27 mouse cellular contexts compared by ENCODE assay signal in genomic region chr11:89204948-89205545, GRCm38 (mm10).
DNase-seq lines count a peak whose midpoint lies in the region; ATAC-seq lines count a peak whose summit lies in the region.
"Had no signal": no experiment of that assay in that cellular context is flagged by ENCODE, and none has a peak within 500 bp of the region (broad histone marks: within the 10 kb centered on the region; RNA-seq: fewer than 3 reads in every experiment).

No protein-coding gene starts in this region.

- 76% methylated on average over 7 of the region's 7 CpGs for WGBS in forebrain, embryonic 11.5 days

- H3K9ac ChIP-seq in forebrain, embryonic 11.5 days (ENCODE audit: low read length), result no peak overlapping the region
- H3K9ac ChIP-seq: forebrain, postnatal 0 days; heart, embryonic 12.5 days; heart, embryonic 15.5 days; hindbrain, embryonic 14.5 days had no signal

- H3K4me3 ChIP-seq in forebrain, embryonic 11.5 days (ENCODE audit: low read depth, low read length), result no peak overlapping the region
- H3K4me3 ChIP-seq: forebrain, embryonic 10.5 days; gastrocnemius, adult 2 months; heart, embryonic 12.5 days; heart, embryonic 15.5 days had no signal

- intact Hi-C loops in left cerebral cortex, postnatal 10 days (cut with DNase I), result no loop called here

- 0 out of 2 replicates have a peak, but pooled peaks have one; percentile 18 for ATAC-seq in common myeloid progenitor, adult 5-6 weeks (replicated peaks; ENCODE audit: low read depth, poor library complexity, severe bottlenecking)
- no peak for ATAC-seq in forebrain, embryonic 11.5 days (replicated peaks; ENCODE audit: low FRiP score)
- ATAC-seq: activated CD4-positive, CD25-positive, alpha-beta regulatory T cell, adult 4 months; forebrain, embryonic 14.5 days; forebrain, postnatal 0 days; hindbrain, postnatal 0 days; inflammation-experienced regulatory T-cells, adult 6 months; intestine, embryonic 16.5 days had no signal

- no peaks in the 10 kb centered on the region for H3K9me3 ChIP-seq in forebrain, embryonic 11.5 days (ENCODE audit: control insufficient read depth, low read length)
- H3K9me3 ChIP-seq: forebrain, embryonic 10.5 days; heart, embryonic 12.5 days; heart, embryonic 15.5 days had no signal

- no peaks in the 10 kb centered on the region for H3K27me3 ChIP-seq in forebrain, embryonic 11.5 days (ENCODE audit: control insufficient read depth, insufficient read depth, low read length)
- H3K27me3 ChIP-seq: heart, embryonic 12.5 days; heart, embryonic 15.5 days had no signal

- H3K4me2 ChIP-seq in forebrain, embryonic 11.5 days (ENCODE audit: low read depth, low read length, severe bottlenecking), result no peak overlapping the region
- H3K4me2 ChIP-seq: heart, embryonic 12.5 days; heart, embryonic 15.5 days; hindbrain, embryonic 14.5 days had no signal

- no peak overlapping the region for H3K27ac ChIP-seq in forebrain, embryonic 11.5 days (ENCODE audit: low read depth, low read length)
- H3K27ac ChIP-seq: forebrain, embryonic 10.5 days; gastrocnemius, adult 2 months; heart, embryonic 15.5 days; hindbrain, embryonic 14.5 days; hindbrain, postnatal 0 days had no signal

- H3K4me1 ChIP-seq in forebrain, embryonic 11.5 days (replicated peaks; ENCODE audit: control insufficient read depth, insufficient read depth, low read length), result 0 out of 2 replicates have a peak, but pooled peaks cover 6% of the 10 kb centered on the region
- H3K4me1 ChIP-seq: heart, embryonic 15.5 days had no signal

- DNase-seq in heart, adult 11 months, result peak; percentile 54
- DNase-seq in heart, adult 9 months (ENCODE audit: low spot score in 2 of 2), result no peak
- DNase-seq in A20 (ENCODE audit: low read depth, low spot score), result peak; percentile 90
- no peak for DNase-seq in forebrain, embryonic 11.5 days (ENCODE audit: low spot score)
- no peak for DNase-seq in left cerebral cortex, postnatal 10 days (ENCODE audit: extremely low spot score in 1 of 2, low spot score in 2 of 2)
- DNase-seq: adrenal gland, adult 8-10 months; adrenal gland, postnatal 25 days; B cell, adult 2 months; cerebellum, adult 11-12 months; cerebellum, adult 8-10 months; cerebellum, postnatal 10 days; cerebellum, postnatal 36 days; forebrain, postnatal 0 days; gastrocnemius, adult 2 months; gastrocnemius, postnatal 14 days; heart, postnatal 14 days; heart, postnatal 4 days had no signal

- no peaks in the 10 kb centered on the region for H3K36me3 ChIP-seq in forebrain, embryonic 11.5 days (ENCODE audit: control insufficient read depth, insufficient read depth, low read length)
- H3K36me3 ChIP-seq: forebrain, embryonic 10.5 days; heart, embryonic 12.5 days; heart, embryonic 15.5 days had no signal

Comparison
In these comparisons a context has a peak if more than half of its experiments do, and no peak if none do; other contexts are left out.
1. DNase-seq: peak in heart, adult 11 months (single experiment) and A20 (single experiment); none in heart, adult 9 months (0 of 2), forebrain, embryonic 11.5 days (single experiment) and left cerebral cortex, postnatal 10 days (0 of 2).